Mouse (Mus musculus): ENCODE measurements at regions not wholly inside any gene's neighbourhood (a gene's known extent, or its start where the extent isn't known, plus 50 kb on each side); places are given as distances from the start of the nearest gene placed in this dataset.

GRCm38 (mm10) chr13:78426306-78426921, 226.9 kb upstream of the Nr2f1 start:
- DNase-seq (ENCODE audit: low spot score in 2 of 2): no peak

GRCm38 (mm10) chr13:78405071-78405470, 205.5 kb upstream of the Nr2f1 start:
- DNase-seq (ENCODE audit: low spot score in 2 of 2): no peak

- no peak for DNase-seq (ENCODE audit: low spot score in 2 of 2)
Observed at GRCm38 (mm10) chr13:78383761-78384160, 184.2 kb upstream of the Nr2f1 start.

GRCm38 (mm10) chr13:78361236-78361635, 161.7 kb upstream of the Nr2f1 start:
- DNase-seq (ENCODE audit: low spot score in 2 of 2): no peak

GRCm38 (mm10) chr13:78348830-78349229, 149.3 kb upstream of the Nr2f1 start:
- no peak for DNase-seq (ENCODE audit: low spot score in 2 of 2)

GRCm38 (mm10) chr13:78324443-78325206, 125.1 kb upstream of the Nr2f1 start:
- DNase-seq (ENCODE audit: low spot score in 2 of 2): no peak

GRCm38 (mm10) chr13:78323183-78323582, 123.6 kb upstream of the Nr2f1 start:
- DNase-seq (ENCODE audit: low spot score in 2 of 2): no peak

- no peak for DNase-seq (ENCODE audit: low spot score in 2 of 2)
Observed at GRCm38 (mm10) chr13:78318434-78318833, 118.9 kb upstream of the Nr2f1 start.

GRCm38 (mm10) chr13:78310837-78311236, 111.3 kb upstream of the Nr2f1 start:
- DNase-seq (ENCODE audit: low spot score in 2 of 2): no peak

All from layer of hippocampus, adult 18-20 months (tissue).